Mouse (Mus musculus) limb, embryonic 11.5 days (tissue): ENCODE results near the gene Dnajc4. TPM values are rescaled to one million over a fixed set of nuclear protein-coding genes. Genes with fewer than 3 reads are reported as not detected.

Experiments used
- ATAC-seq: fragments of 200-750 bp; cut with Nextera tagmentation; 2 replicates; pipeline ENCODE4 v1.8.0; 2017; ENCODE audit warnings: low read depth; ENCODE audit not compliant: insufficient number of reproducible peaks, low FRiP score, low TSS enrichment
- DNase-seq: peaks from one replicate; pipeline ENCODE4 v3.0.0-alpha.2; 2015; ENCODE audit warnings: low spot score
- H3K27ac ChIP-seq: fragments of 300-500 bp; sonication (generic); replicated peaks from 2 replicates; pipeline ENCODE4 v1.5.1; 2014; ENCODE audit warnings: low read depth, mild to moderate bottlenecking, low read length
- H3K27me3 ChIP-seq: fragments of 300-500 bp; sonication (generic); 2 replicates; pipeline ENCODE4 v1.6.1; 2014; ENCODE audit warnings: mild to moderate bottlenecking, low read length, mixed read lengths; ENCODE audit not compliant: control insufficient read depth, insufficient read depth
- H3K36me3 ChIP-seq: fragments of 300-500 bp; sonication (generic); 2 replicates; pipeline ENCODE4 v1.6.1; 2014; ENCODE audit warnings: mild to moderate bottlenecking, low read length, moderate library complexity, mixed read lengths; ENCODE audit not compliant: control insufficient read depth, insufficient read depth
- H3K4me1 ChIP-seq: fragments of 300-500 bp; sonication (generic); 2 replicates; pipeline ENCODE4 v1.6.1; 2014; ENCODE audit warnings: low read length, mixed read lengths; ENCODE audit not compliant: control insufficient read depth, insufficient read depth
- H3K4me2 ChIP-seq: fragments of 300-500 bp; sonication (generic); 2 replicates; pipeline ENCODE4 v1.6.1; 2014; ENCODE audit warnings: low read depth, mild to moderate bottlenecking, moderate library complexity; ENCODE audit not compliant: severe bottlenecking
- H3K4me3 ChIP-seq: fragments of 300-500 bp; sonication (generic); 2 replicates; pipeline ENCODE4 v1.5.1; 2014; ENCODE audit warnings: low read depth, low read length
- H3K9ac ChIP-seq: fragments of 300-500 bp; sonication (generic); 2 replicates; pipeline ENCODE4 v1.6.1; 2014; ENCODE audit warnings: mild to moderate bottlenecking, low read length
- H3K9me3 ChIP-seq: fragments of 300-500 bp; sonication (generic); 2 replicates; pipeline ENCODE4 v1.6.1; 2016; ENCODE audit warnings: low read length; ENCODE audit not compliant: control insufficient read depth
- WGBS: fragments of 180-500 bp; shearing (Covaris S2); extraction: QIAGEN DNeasy Blood & Tissue Kit; methylation state at CpG from one replicate; pipeline ENCODE4 v1.1.7; 2014; 5-methylcytosine and 5-hydroxymethylcytosine counted together
- polyA plus RNA-seq: library from polyadenylated mRNA; unstranded; fragments of >200 nt; fragmentation: Nextera tagmentation; extraction: Ambion mirVana; gene quantifications from 2 replicates; pipeline ENCODE4 v1.2.1, GENCODE M21; 2014

The Dnajc4 gene
- polyA plus RNA-seq = 15.0 and 20.7 TPM in 2 replicates

- H3K4me1 ChIP-seq = peaks cover 25% of the 10 kb centered on the region
- WGBS = 3% methylated on average over 37 of the region's 37 CpGs
Observed at GRCm38 (mm10) chr19:6992011-6992858, at the start of gene Dnajc4. Dnajc4 (minus strand) TSS chr19:6992572.

GRCm38 (mm10) chr19:7041171-7041570, 48.8 kb upstream of the Dnajc4 start:
- Histone ChIP-seq H3K27ac (no peak overlapping the region), H3K9ac (no peak overlapping the region), H3K4me3 (no peak overlapping the region)

More at GRCm38 (mm10) chr19:6992011-6992858, at the start of gene Dnajc4:
- H3K9ac ChIP-seq = peak within 1 kb of the TSS; percentile 70
- peak; percentile 86 for ATAC-seq
- H3K36me3 ChIP-seq = no peaks in the 10 kb centered on the region
- peak within 1 kb of the TSS; percentile 95 for H3K4me2 ChIP-seq
- H3K27me3 ChIP-seq = no peaks in the 10 kb centered on the region
- H3K9me3 ChIP-seq = no peaks in the 10 kb centered on the region
- no peak within 1 kb of the TSS for H3K27ac ChIP-seq
- peak within 1 kb of the TSS; percentile 45 for H3K4me3 ChIP-seq
- peak; percentile 96 for DNase-seq

GRCm38 (mm10) chr19:7040637-7041130, 48.3 kb upstream of the Dnajc4 start:
- H3K9me3 ChIP-seq = no peaks in the 10 kb centered on the region
- H3K27ac ChIP-seq = peak overlapping the region; percentile 56
- ATAC-seq (no peak), DNase-seq (no peak)
- peak overlapping the region; percentile 70 for H3K9ac ChIP-seq
- H3K36me3 ChIP-seq = peaks cover under 1% of the 10 kb centered on the region; the same call in 1 of the 2 replicates
- 25% methylated on average over 13 of the region's 13 CpGs for whole genome bisulfite sequencing
- peak overlapping the region; percentile 47 for H3K4me2 ChIP-seq
- H3K4me3 ChIP-seq = peak overlapping the region; percentile 36
- H3K27me3 ChIP-seq = no peaks in the 10 kb centered on the region
- H3K4me1 ChIP-seq = peaks cover 7% of the 10 kb centered on the region

More at GRCm38 (mm10) chr19:7041171-7041570, 48.8 kb upstream of the Dnajc4 start:
- ATAC-seq (no peak), DNase-seq (no peak)
- WGBS = 91% methylated on average over 2 of the region's 2 CpGs
- no peaks in the 10 kb centered on the region; the same call in 1 of the 2 replicates for H3K36me3 ChIP-seq
- H3K9me3 ChIP-seq = no peaks in the 10 kb centered on the region
- H3K4me2 ChIP-seq = no peak overlapping the region
- H3K4me1 ChIP-seq = peaks cover 7% of the 10 kb centered on the region
- H3K27me3 ChIP-seq = no peaks in the 10 kb centered on the region

GRCm38 (mm10) chr19:7039841-7040636, 47.7 kb upstream of the Dnajc4 start, which contains the start of gene Stip1:
Stip1 (minus strand) TSS chr19:7039967.
- Histone ChIP-seq H3K9me3 (no peaks in the 10 kb centered on the region), H3K4me1 (peaks cover 7% of the 10 kb centered on the region), H3K4me2 (peak within 1 kb of the TSS; percentile 84), H3K9ac (peak within 1 kb of the TSS; percentile 97), H3K27ac (peak within 1 kb of the TSS; percentile 90), H3K27me3 (no peaks in the 10 kb centered on the region), H3K36me3 (peaks cover 5% of the 10 kb centered on the region; the same call in 1 of the 2 replicates), H3K4me3 (peak within 1 kb of the TSS; percentile 98)
- WGBS = under 1% methylated on average over 49 of the region's 49 CpGs
- DNase-seq (peak; percentile 98), ATAC-seq (peak; percentile 99)

GRCm38 (mm10) chr19:7039088-7039720, 46.8 kb upstream of the Dnajc4 start:
- H3K27me3 ChIP-seq = no peaks in the 10 kb centered on the region
- H3K9me3 ChIP-seq = no peaks in the 10 kb centered on the region
- DNase-seq (peak; percentile 75), ATAC-seq (no peak; the same call in 1 of the 2 replicates)
- peak overlapping the region; percentile 90 for H3K27ac ChIP-seq
- 2% methylated on average over 35 of the region's 35 CpGs for WGBS
- H3K9ac ChIP-seq = peak overlapping the region; percentile 97
- peak overlapping the region; percentile 84 for H3K4me2 ChIP-seq
- peaks cover 8% of the 10 kb centered on the region; the same call in 1 of the 2 replicates for H3K36me3 ChIP-seq
- H3K4me3 ChIP-seq = peak overlapping the region; percentile 98
- H3K4me1 ChIP-seq = peaks cover 7% of the 10 kb centered on the region

- no peak overlapping the region for H3K4me3 ChIP-seq
- H3K27me3 ChIP-seq = no peaks in the 10 kb centered on the region
- DNase-seq (no peak), ATAC-seq (no peak)
- no peak overlapping the region for H3K4me2 ChIP-seq
- H3K4me1 ChIP-seq = peaks cover 5% of the 10 kb centered on the region
- 93% methylated on average over 5 of the region's 5 CpGs for WGBS
- no peak overlapping the region for H3K27ac ChIP-seq
- peaks cover 47% of the 10 kb centered on the region for H3K36me3 ChIP-seq
- H3K9me3 ChIP-seq = no peaks in the 10 kb centered on the region
- H3K9ac ChIP-seq = no peak overlapping the region
Observed at GRCm38 (mm10) chr19:7034006-7034405, 41.6 kb upstream of the Dnajc4 start.

- DNase-seq (no peak), ATAC-seq (no peak)
- H3K4me3 ChIP-seq = no peak overlapping the region
- H3K4me2 ChIP-seq = no peak overlapping the region
- 94% methylated on average over 5 of the region's 5 CpGs for WGBS
- H3K9me3 ChIP-seq = no peaks in the 10 kb centered on the region
- H3K4me1 ChIP-seq = no peaks in the 10 kb centered on the region
- H3K27ac ChIP-seq = no peak overlapping the region
- peaks cover 54% of the 10 kb centered on the region for H3K36me3 ChIP-seq
- H3K27me3 ChIP-seq = no peaks in the 10 kb centered on the region
- no peak overlapping the region; the same call in 1 of the 2 replicates for H3K9ac ChIP-seq
Observed at GRCm38 (mm10) chr19:7029531-7029930, 37.2 kb upstream of the Dnajc4 start.
